Mouse (Mus musculus): ENCODE results near the gene Arf4. TPM values are rescaled to one million over a fixed set of nuclear protein-coding genes. Genes with fewer than 3 reads are reported as not detected.
A peak's percentile ranks its signal among the peaks of the same experiment; 100 is the strongest.
"Not testable (repeated sequence)": the region's sequence is repeated elsewhere in the genome, so short reads cannot be mapped to it uniquely, and the experiment has no call there.

The Arf4 gene
- polyA plus RNA-seq, 1 experiment from 2014 or later = 579 TPM

- WGBS = 25% methylated on average over 6 of the region's 6 CpGs
- no peak overlapping the region for H3K27ac ChIP-seq
- no peaks in the 10 kb centered on the region for H3K9me3 ChIP-seq
- peak overlapping the region; percentile 100 for H3K4me2 ChIP-seq (replicated peaks)
- H3K9ac ChIP-seq (replicated peaks) = peak overlapping the region; percentile 93
- peaks cover 38% of the 10 kb centered on the region for H3K4me1 ChIP-seq (replicated peaks)
- H3K27me3 ChIP-seq = no peaks in the 10 kb centered on the region
- no peak for ATAC-seq
- peaks cover 19% of the 10 kb centered on the region for H3K36me3 ChIP-seq
- H3K4me3 ChIP-seq (replicated peaks) = peak overlapping the region; percentile 98
These were observed 30.1 kb downstream of the Arf4 start for GRCm38 (mm10) chr14:26667991-26668370.

DNA sequence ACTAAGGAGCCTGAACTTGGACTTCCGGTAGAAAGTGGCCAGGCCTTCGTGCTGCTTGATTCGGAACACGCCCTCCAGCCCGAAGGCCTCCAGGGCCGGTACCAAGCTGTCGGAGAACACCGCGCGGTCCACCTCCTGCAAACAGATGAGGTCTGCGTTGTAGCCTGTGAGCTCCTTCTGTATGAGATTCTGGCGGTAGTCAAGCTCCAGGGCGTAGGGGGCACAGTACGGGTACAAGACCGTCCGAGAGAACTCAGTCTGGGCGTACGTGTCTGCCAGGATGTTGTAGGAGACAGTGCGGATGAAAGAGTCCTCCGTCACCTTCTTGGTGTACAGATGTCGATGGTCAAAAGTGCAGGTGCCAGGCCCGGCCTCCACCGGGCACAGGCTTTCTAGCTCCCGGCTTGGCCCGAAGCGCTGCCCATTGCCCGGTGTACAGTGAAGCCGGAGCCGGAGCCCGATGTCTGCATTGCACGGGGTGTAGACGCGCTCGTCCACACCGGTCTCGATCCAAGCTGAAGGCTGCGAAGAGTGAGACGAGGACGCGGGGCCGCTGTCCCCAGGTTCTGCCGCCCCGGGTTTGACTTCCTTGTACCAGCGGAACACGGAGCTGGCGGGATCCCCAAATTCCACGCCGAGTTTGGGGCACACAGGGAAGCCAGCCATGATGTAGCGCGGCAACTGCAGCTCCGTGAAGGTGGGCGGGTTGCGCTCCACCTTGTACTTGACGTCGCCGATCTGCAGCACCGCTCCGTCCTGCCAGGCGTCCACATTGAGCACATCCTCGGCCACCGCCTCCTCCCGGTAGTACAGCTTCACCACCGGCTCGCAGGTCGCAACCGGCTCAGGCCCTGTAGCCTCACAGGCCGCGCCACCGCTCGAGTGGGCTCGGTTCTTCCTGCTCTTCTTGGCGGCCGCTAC lies 30.8 kb downstream of the Arf4 start:
- H3K36me3 ChIP-seq = peaks cover 17% of the 10 kb centered on the region
- peak overlapping the region; percentile 98 for H3K4me3 ChIP-seq (replicated peaks)
- peaks cover 38% of the 10 kb centered on the region for H3K4me1 ChIP-seq (replicated peaks)
- peak overlapping the region; percentile 93 for H3K9ac ChIP-seq (replicated peaks)
- H3K27ac ChIP-seq = peak overlapping the region; percentile 85
- no peaks in the 10 kb centered on the region for H3K27me3 ChIP-seq
- no peaks in the 10 kb centered on the region for H3K9me3 ChIP-seq
- WGBS = 2% methylated on average over 73 of the region's 73 CpGs
- peak overlapping the region; percentile 100 for H3K4me2 ChIP-seq (replicated peaks)
- peak; percentile 67 for ATAC-seq

DNA sequence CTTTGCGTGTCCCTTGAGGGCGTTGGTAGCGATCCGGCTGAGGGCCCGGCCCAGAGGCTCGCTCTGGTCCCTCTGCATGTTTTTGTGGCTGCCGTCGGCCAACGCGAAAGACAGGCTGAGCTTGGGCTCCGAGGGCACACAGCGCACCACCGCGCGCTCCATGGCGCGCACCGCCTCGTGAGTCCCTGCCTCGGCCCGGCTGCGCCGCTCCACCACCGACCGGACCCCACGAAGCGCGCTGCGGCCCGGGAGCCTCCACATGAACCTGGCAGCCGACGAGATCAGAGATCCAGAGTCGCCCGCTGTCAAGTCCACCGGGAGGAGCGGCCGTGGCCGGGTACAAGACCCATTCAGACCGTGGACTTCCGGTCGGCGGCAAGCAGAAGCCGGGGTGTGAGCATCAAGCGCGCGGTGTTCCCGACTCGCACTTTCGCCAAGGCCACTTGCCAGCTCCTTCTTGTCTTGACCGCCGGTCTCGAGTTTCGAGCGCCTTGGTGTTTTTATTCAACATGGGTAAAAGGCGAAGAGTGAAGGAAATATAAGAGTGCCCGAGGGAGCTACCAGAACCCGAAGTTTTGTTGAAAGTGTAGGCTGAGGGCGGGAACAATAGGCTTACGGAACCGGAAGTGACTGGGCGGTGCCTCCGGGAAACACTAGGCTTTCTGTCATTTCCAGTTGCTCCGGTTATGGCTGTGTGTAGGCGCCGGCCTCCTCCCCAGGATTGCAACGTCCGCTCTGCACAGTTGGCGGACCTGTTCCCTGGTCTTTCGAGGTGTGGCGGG lies 31.6 kb downstream of the Arf4 start, which contains the start of gene Pde12:
Pde12 (minus strand) TSS at position 592 of the 782 bp plus-strand sequence.
- ATAC-seq = peak; percentile 94
- Histone ChIP-seq H3K4me3 (replicated peaks) (peak within 1 kb of the TSS; percentile 98), H3K4me2 (replicated peaks) (peak within 1 kb of the TSS; percentile 100), H3K9me3 (no peaks in the 10 kb centered on the region), H3K4me1 (replicated peaks) (peaks cover 38% of the 10 kb centered on the region), H3K36me3 (peaks cover 13% of the 10 kb centered on the region), H3K9ac (replicated peaks) (peak within 1 kb of the TSS; percentile 93), H3K27me3 (no peaks in the 10 kb centered on the region), H3K27ac (peak within 1 kb of the TSS; percentile 85)
- under 1% methylated on average over 70 of the region's 70 CpGs for WGBS

GRCm38 (mm10) chr14:26670964-26671363 lies 33.1 kb downstream of the Arf4 start:
- Histone ChIP-seq H3K4me2 (replicated peaks) (peak overlapping the region; percentile 100; the same call in 1 of the 2 replicates), H3K27ac (no peak overlapping the region), H3K36me3 (peaks cover 2% of the 10 kb centered on the region), H3K4me3 (replicated peaks) (peak overlapping the region; percentile 98; the same call in 1 of the 2 replicates), H3K9me3 (no peaks in the 10 kb centered on the region), H3K4me1 (replicated peaks) (peaks cover 36% of the 10 kb centered on the region), H3K9ac (replicated peaks) (no peak overlapping the region), H3K27me3 (peaks cover 3% of the 10 kb centered on the region; the same call in 1 of the 2 replicates)
- ATAC-seq = no peak

GRCm38 (mm10) chr14:26671870-26672615 lies 34.2 kb downstream of the Arf4 start:
- H3K27ac ChIP-seq; H3K4me3 ChIP-seq (replicated peaks); H3K9me3 ChIP-seq; H3K36me3 ChIP-seq; H3K9ac ChIP-seq (replicated peaks); H3K27me3 ChIP-seq; H3K4me2 ChIP-seq (replicated peaks); ATAC-seq: not testable (repeated sequence)
- 72% methylated on average over 17 of the region's 17 CpGs for WGBS
- H3K4me1 ChIP-seq (replicated peaks) = peaks cover 25% of the 10 kb centered on the region

GRCm38 (mm10) chr14:26674476-26675169 lies 36.7 kb downstream of the Arf4 start:
- not testable (repeated sequence) for H3K4me2 ChIP-seq (replicated peaks); ATAC-seq; H3K27me3 ChIP-seq; H3K9ac ChIP-seq (replicated peaks); H3K4me1 ChIP-seq (replicated peaks); H3K9me3 ChIP-seq; H3K27ac ChIP-seq; H3K4me3 ChIP-seq (replicated peaks); H3K36me3 ChIP-seq
- 93% methylated on average over 2 of the region's 2 CpGs for WGBS

- no peak overlapping the region for H3K9ac ChIP-seq (replicated peaks)
- WGBS = 25% methylated on average over 12 of the region's 12 CpGs
- H3K36me3 ChIP-seq = no peaks in the 10 kb centered on the region
- no peak overlapping the region for H3K4me2 ChIP-seq (replicated peaks)
- ATAC-seq = no peak
- H3K4me3 ChIP-seq (replicated peaks) = no peak overlapping the region
- no peak overlapping the region for H3K27ac ChIP-seq
- peaks cover 6% of the 10 kb centered on the region for H3K4me1 ChIP-seq (replicated peaks)
- H3K9me3 ChIP-seq = no peaks in the 10 kb centered on the region
- peaks cover 4% of the 10 kb centered on the region; the same call in 1 of the 2 replicates for H3K27me3 ChIP-seq
These were observed 37.5 kb downstream of the Arf4 start for GRCm38 (mm10) chr14:26675371-26675770.

- H3K9ac ChIP-seq (replicated peaks) = no peak overlapping the region
- H3K9me3 ChIP-seq = no peaks in the 10 kb centered on the region
- no peak overlapping the region for H3K27ac ChIP-seq
- H3K4me2 ChIP-seq (replicated peaks) = no peak overlapping the region
- peaks cover 2% of the 10 kb centered on the region; the same call in 1 of the 2 replicates for H3K4me1 ChIP-seq (replicated peaks)
- WGBS = 86% methylated on average over 5 of the region's 5 CpGs
- ATAC-seq = no peak
- H3K27me3 ChIP-seq = peaks cover 4% of the 10 kb centered on the region; the same call in 1 of the 2 replicates
- no peaks in the 10 kb centered on the region for H3K36me3 ChIP-seq
- no peak overlapping the region for H3K4me3 ChIP-seq (replicated peaks)
These were observed 37.9 kb downstream of the Arf4 start for GRCm38 (mm10) chr14:26675791-26676190.

GRCm38 (mm10) chr14:26690727-26691126 lies 52.9 kb downstream of the Arf4 start:
- no peaks in the 10 kb centered on the region for H3K27me3 ChIP-seq
- no peak overlapping the region for H3K27ac ChIP-seq
- H3K4me1 ChIP-seq (replicated peaks) = no peaks in the 10 kb centered on the region
- no peak for ATAC-seq
- H3K36me3 ChIP-seq = no peaks in the 10 kb centered on the region
- H3K9ac ChIP-seq (replicated peaks) = no peak overlapping the region
- no peak overlapping the region for H3K4me2 ChIP-seq (replicated peaks)
- H3K4me3 ChIP-seq (replicated peaks) = no peak overlapping the region
- 70% methylated on average over 2 of the region's 2 CpGs for WGBS
- no peaks in the 10 kb centered on the region for H3K9me3 ChIP-seq

DNA sequence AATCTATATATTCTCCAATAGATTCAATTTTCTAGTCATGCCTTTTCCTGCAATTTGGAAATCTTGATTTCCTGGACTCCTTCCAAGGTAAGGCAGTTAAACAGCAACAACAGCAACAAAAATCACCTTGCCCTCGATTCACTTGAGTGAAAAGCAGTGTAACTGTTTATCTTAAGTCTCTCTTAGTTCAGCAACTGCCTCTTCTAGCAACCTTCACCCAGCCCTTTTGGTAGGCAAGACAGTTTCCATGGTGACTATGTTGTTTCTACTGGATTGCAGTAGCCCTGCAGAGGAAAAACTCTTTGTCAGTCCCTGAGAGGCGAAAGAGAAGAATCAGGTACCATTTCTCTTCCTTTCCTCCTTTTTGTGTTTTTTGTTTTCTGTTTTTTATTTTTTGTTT lies 53.5 kb downstream of the Arf4 start:
- H3K9me3 ChIP-seq = no peaks in the 10 kb centered on the region
- H3K9ac ChIP-seq (replicated peaks) = no peak overlapping the region
- no peaks in the 10 kb centered on the region for H3K36me3 ChIP-seq
- ATAC-seq = no peak
- H3K4me2 ChIP-seq (replicated peaks) = no peak overlapping the region
- H3K27me3 ChIP-seq = no peaks in the 10 kb centered on the region
- no peak overlapping the region for H3K27ac ChIP-seq
- no peak overlapping the region for H3K4me3 ChIP-seq (replicated peaks)
- WGBS = 71% methylated on average over 2 of the region's 2 CpGs
- H3K4me1 ChIP-seq (replicated peaks) = no peaks in the 10 kb centered on the region

GRCm38 (mm10) chr14:26692974-26693373 lies 55.1 kb downstream of the Arf4 start, which contains the start of gene Dnah12:
Gene Dnah12 (plus strand): TSS chr14:26693274.
- no peaks in the 10 kb centered on the region for H3K4me1 ChIP-seq (replicated peaks)
- H3K9me3 ChIP-seq = no peaks in the 10 kb centered on the region
- no peak for ATAC-seq
- H3K4me2 ChIP-seq (replicated peaks) = no peak within 1 kb of the TSS
- no peak within 1 kb of the TSS for H3K27ac ChIP-seq
- 93% methylated on average over 3 of the region's 3 CpGs for WGBS
- H3K27me3 ChIP-seq = no peaks in the 10 kb centered on the region
- no peak within 1 kb of the TSS for H3K4me3 ChIP-seq (replicated peaks)
- H3K36me3 ChIP-seq = no peaks in the 10 kb centered on the region
- H3K9ac ChIP-seq (replicated peaks) = no peak within 1 kb of the TSS

All from midbrain, embryonic 13.5 days (tissue).